Mouse (Mus musculus): Measurements from ENCODE around the gene Slc24a3. TPM values are rescaled to one million over a fixed set of nuclear protein-coding genes. Genes with fewer than 3 reads are reported as not detected.

Gene Slc24a3
- polyA plus RNA-seq, 1 experiment from 2014 or later, result 1.1 TPM

GRCm38 (mm10) chr2:145655373-145655960, 487.9 kb downstream of the Slc24a3 start:
- Histone ChIP-seq H3K4me2 (ENCODE audit: low read depth, low read length, severe bottlenecking) (no peak overlapping the region), H3K27ac (ENCODE audit: low read depth, low read length) (no peak overlapping the region), H3K9ac (ENCODE audit: low read length) (no peak overlapping the region), H3K27me3 (ENCODE audit: control insufficient read depth, insufficient read depth, low read length) (no peaks in the 10 kb centered on the region), H3K36me3 (ENCODE audit: control insufficient read depth, insufficient read depth, low read length) (no peaks in the 10 kb centered on the region), H3K4me3 (ENCODE audit: low read depth, low read length) (no peak overlapping the region), H3K4me1 (replicated peaks; ENCODE audit: control insufficient read depth, insufficient read depth, low read length) (no peaks in the 10 kb centered on the region), H3K9me3 (ENCODE audit: control insufficient read depth, low read length) (no peaks in the 10 kb centered on the region)
- ATAC-seq (replicated peaks; ENCODE audit: low FRiP score) (peak; percentile 72; the same call in 1 of the 2 replicates), DNase-seq (ENCODE audit: low spot score) (peak; percentile 52)
- 34% methylated on average over 12 of the region's 12 CpGs for WGBS

GRCm38 (mm10) chr2:145656121-145656520, 488.6 kb downstream of the Slc24a3 start:
- ATAC-seq (replicated peaks; ENCODE audit: low FRiP score) (no peak), DNase-seq (ENCODE audit: low spot score) (peak; percentile 15)
- H3K9ac ChIP-seq (ENCODE audit: low read length), result no peak overlapping the region
- 39% methylated on average over 3 of the region's 3 CpGs for WGBS
- H3K4me1 ChIP-seq (replicated peaks; ENCODE audit: control insufficient read depth, insufficient read depth, low read length), result no peaks in the 10 kb centered on the region
- H3K27ac ChIP-seq (ENCODE audit: low read depth, low read length), result no peak overlapping the region
- H3K4me3 ChIP-seq (ENCODE audit: low read depth, low read length), result no peak overlapping the region
- no peak overlapping the region for H3K4me2 ChIP-seq (ENCODE audit: low read depth, low read length, severe bottlenecking)
- H3K36me3 ChIP-seq (ENCODE audit: control insufficient read depth, insufficient read depth, low read length), result no peaks in the 10 kb centered on the region
- no peaks in the 10 kb centered on the region for H3K9me3 ChIP-seq (ENCODE audit: control insufficient read depth, low read length)
- no peaks in the 10 kb centered on the region for H3K27me3 ChIP-seq (ENCODE audit: control insufficient read depth, insufficient read depth, low read length)

- 50% methylated on average over 1 of the region's 1 CpGs for WGBS
- no peak overlapping the region for H3K27ac ChIP-seq (ENCODE audit: low read depth, low read length)
- ATAC-seq (replicated peaks; ENCODE audit: low FRiP score) (no peak), DNase-seq (ENCODE audit: low spot score) (no peak)
- no peak overlapping the region for H3K4me2 ChIP-seq (ENCODE audit: low read depth, low read length, severe bottlenecking)
- H3K36me3 ChIP-seq (ENCODE audit: control insufficient read depth, insufficient read depth, low read length), result no peaks in the 10 kb centered on the region
- H3K4me1 ChIP-seq (replicated peaks; ENCODE audit: control insufficient read depth, insufficient read depth, low read length), result no peaks in the 10 kb centered on the region
- no peaks in the 10 kb centered on the region for H3K9me3 ChIP-seq (ENCODE audit: control insufficient read depth, low read length)
- no peak overlapping the region for H3K4me3 ChIP-seq (ENCODE audit: low read depth, low read length)
- H3K9ac ChIP-seq (ENCODE audit: low read length), result no peak overlapping the region
- no peaks in the 10 kb centered on the region for H3K27me3 ChIP-seq (ENCODE audit: control insufficient read depth, insufficient read depth, low read length)
Measured at GRCm38 (mm10) chr2:145656716-145657115, 489.2 kb downstream of the Slc24a3 start.

- no peaks in the 10 kb centered on the region for H3K36me3 ChIP-seq (ENCODE audit: control insufficient read depth, insufficient read depth, low read length)
- no peak for DNase-seq (ENCODE audit: low spot score)
- H3K4me1 ChIP-seq (replicated peaks; ENCODE audit: control insufficient read depth, insufficient read depth, low read length), result no peaks in the 10 kb centered on the region
- WGBS, result 79% methylated on average over 5 of the region's 7 CpGs
- ATAC-seq (replicated peaks; ENCODE audit: low FRiP score), result no peak
- H3K9ac ChIP-seq (ENCODE audit: low read length), result no peak overlapping the region
- no peaks in the 10 kb centered on the region for H3K9me3 ChIP-seq (ENCODE audit: control insufficient read depth, low read length)
- H3K4me2 ChIP-seq (ENCODE audit: low read depth, low read length, severe bottlenecking), result no peak overlapping the region
- no peaks in the 10 kb centered on the region for H3K27me3 ChIP-seq (ENCODE audit: control insufficient read depth, insufficient read depth, low read length)
- no peak overlapping the region for H3K27ac ChIP-seq (ENCODE audit: low read depth, low read length)
- no peak overlapping the region for H3K4me3 ChIP-seq (ENCODE audit: low read depth, low read length)
Measured at GRCm38 (mm10) chr2:145661242-145661641, 493.7 kb downstream of the Slc24a3 start.

- no peak overlapping the region for H3K4me2 ChIP-seq (ENCODE audit: low read depth, low read length, severe bottlenecking)
- no peak for ATAC-seq (replicated peaks; ENCODE audit: low FRiP score)
- H3K27ac ChIP-seq (ENCODE audit: low read depth, low read length), result no peak overlapping the region
- no peaks in the 10 kb centered on the region for H3K9me3 ChIP-seq (ENCODE audit: control insufficient read depth, low read length)
- 81% methylated on average over 7 of the region's 7 CpGs for WGBS
- H3K4me1 ChIP-seq (replicated peaks; ENCODE audit: control insufficient read depth, insufficient read depth, low read length), result no peaks in the 10 kb centered on the region
- no peaks in the 10 kb centered on the region for H3K36me3 ChIP-seq (ENCODE audit: control insufficient read depth, insufficient read depth, low read length)
- no peaks in the 10 kb centered on the region for H3K27me3 ChIP-seq (ENCODE audit: control insufficient read depth, insufficient read depth, low read length)
- no peak overlapping the region for H3K4me3 ChIP-seq (ENCODE audit: low read depth, low read length)
- H3K9ac ChIP-seq (ENCODE audit: low read length), result no peak overlapping the region
- DNase-seq (ENCODE audit: low spot score), result peak; percentile 17
Measured at GRCm38 (mm10) chr2:145663899-145664298, 496.3 kb downstream of the Slc24a3 start.

- no peak overlapping the region for H3K4me3 ChIP-seq (ENCODE audit: low read depth, low read length)
- WGBS, result 86% methylated on average over 2 of the region's 2 CpGs
Measured at GRCm38 (mm10) chr2:145664311-145664710, 496.8 kb downstream of the Slc24a3 start.

GRCm38 (mm10) chr2:145668135-145668534, 500.6 kb downstream of the Slc24a3 start:
- 81% methylated on average over 4 of the region's 4 CpGs for WGBS
- no peaks in the 10 kb centered on the region for H3K27me3 ChIP-seq (ENCODE audit: control insufficient read depth, insufficient read depth, low read length)
- no peak for ATAC-seq (replicated peaks; ENCODE audit: low FRiP score)

More at GRCm38 (mm10) chr2:145664311-145664710, 496.8 kb downstream of the Slc24a3 start:
- Histone ChIP-seq H3K4me2 (ENCODE audit: low read depth, low read length, severe bottlenecking) (no peak overlapping the region), H3K9me3 (ENCODE audit: control insufficient read depth, low read length) (no peaks in the 10 kb centered on the region), H3K4me1 (replicated peaks; ENCODE audit: control insufficient read depth, insufficient read depth, low read length) (no peaks in the 10 kb centered on the region), H3K9ac (ENCODE audit: low read length) (no peak overlapping the region), H3K36me3 (ENCODE audit: control insufficient read depth, insufficient read depth, low read length) (no peaks in the 10 kb centered on the region), H3K27me3 (ENCODE audit: control insufficient read depth, insufficient read depth, low read length) (no peaks in the 10 kb centered on the region), H3K27ac (ENCODE audit: low read depth, low read length) (no peak overlapping the region)
- DNase-seq (ENCODE audit: low spot score) (peak; percentile 17), ATAC-seq (replicated peaks; ENCODE audit: low FRiP score) (no peak)

GRCm38 (mm10) chr2:145670131-145670530, 502.6 kb downstream of the Slc24a3 start:
- no peaks in the 10 kb centered on the region for H3K27me3 ChIP-seq (ENCODE audit: control insufficient read depth, insufficient read depth, low read length)
- H3K9ac ChIP-seq (ENCODE audit: low read length), result no peak overlapping the region
- no peaks in the 10 kb centered on the region for H3K9me3 ChIP-seq (ENCODE audit: control insufficient read depth, low read length)
- H3K4me2 ChIP-seq (ENCODE audit: low read depth, low read length, severe bottlenecking), result no peak overlapping the region
- WGBS, result 88% methylated on average over 4 of the region's 4 CpGs
- ATAC-seq (replicated peaks; ENCODE audit: low FRiP score), result no peak
- H3K27ac ChIP-seq (ENCODE audit: low read depth, low read length), result no peak overlapping the region
- H3K4me1 ChIP-seq (replicated peaks; ENCODE audit: control insufficient read depth, insufficient read depth, low read length), result no peaks in the 10 kb centered on the region; the same call in 1 of the 2 replicates
- no peak overlapping the region for H3K4me3 ChIP-seq (ENCODE audit: low read depth, low read length)
- no peak for DNase-seq (ENCODE audit: low spot score)
- no peaks in the 10 kb centered on the region for H3K36me3 ChIP-seq (ENCODE audit: control insufficient read depth, insufficient read depth, low read length)

More at GRCm38 (mm10) chr2:145668135-145668534, 500.6 kb downstream of the Slc24a3 start:
- Histone ChIP-seq H3K4me2 (ENCODE audit: low read depth, low read length, severe bottlenecking) (no peak overlapping the region), H3K4me1 (replicated peaks; ENCODE audit: control insufficient read depth, insufficient read depth, low read length) (no peaks in the 10 kb centered on the region), H3K9ac (ENCODE audit: low read length) (no peak overlapping the region), H3K9me3 (ENCODE audit: control insufficient read depth, low read length) (no peaks in the 10 kb centered on the region), H3K4me3 (ENCODE audit: low read depth, low read length) (no peak overlapping the region), H3K27ac (ENCODE audit: low read depth, low read length) (no peak overlapping the region), H3K36me3 (ENCODE audit: control insufficient read depth, insufficient read depth, low read length) (no peaks in the 10 kb centered on the region)
- DNase-seq (ENCODE audit: low spot score), result no peak
